Mouse (Mus musculus) spleen, postnatal 14 days (tissue): ENCODE data around the gene Rnf150.
"Not testable (repeated sequence)": the region's sequence is repeated elsewhere in the genome, so short reads cannot be mapped to it uniquely, and the experiment has no call there.

Source experiments
- DNase-seq, 2 experiments: peaks; one replicate each; pipeline ENCODE4 v3.0.0; 2021 to 2022; ENCODE audit warnings: low spot score in 2 of 2

Gene Rnf150

DNA sequence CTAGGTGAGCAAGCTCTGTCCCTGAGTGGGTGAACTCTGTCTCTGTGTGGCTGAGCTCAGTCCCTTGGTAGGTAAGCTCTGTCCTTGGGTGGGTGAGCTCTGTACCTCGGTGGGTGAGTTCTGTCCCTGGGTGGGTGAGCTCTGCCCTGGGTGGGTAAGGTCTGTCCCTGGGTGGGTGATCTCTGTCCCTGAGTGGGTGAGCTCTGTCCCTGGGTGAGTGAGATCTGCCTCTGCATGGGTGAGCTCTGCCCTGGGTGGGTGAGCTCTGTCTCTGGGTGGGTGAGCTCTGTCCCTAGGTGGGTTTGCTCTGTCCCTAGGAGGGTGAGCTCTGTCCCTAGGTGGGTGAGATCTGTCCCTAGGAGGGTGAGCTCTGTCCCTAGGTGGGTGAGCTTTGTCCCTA lies 213.5 kb downstream of the Rnf150 start:
- DNase-seq: no peak

DNA sequence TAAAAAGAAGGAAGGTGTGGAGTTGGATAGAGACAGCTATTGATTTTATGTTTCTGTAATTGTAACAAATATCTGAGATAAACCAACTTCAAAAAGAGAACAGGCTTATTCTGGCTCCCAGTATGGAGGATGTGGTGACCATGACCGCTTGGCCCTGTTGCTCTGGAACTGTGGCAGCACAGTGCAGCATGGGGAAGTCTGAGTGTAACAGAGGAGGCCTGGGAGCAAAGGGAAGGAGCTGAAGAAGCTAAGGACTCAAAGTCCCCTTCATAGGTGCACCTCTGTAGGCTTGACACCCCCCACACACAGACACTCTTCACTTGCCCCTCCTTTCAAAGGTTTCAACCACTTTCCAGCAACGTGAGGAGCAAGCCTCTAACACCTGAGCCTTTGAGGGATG lies 214.2 kb downstream of the Rnf150 start:
- DNase-seq: no peak

DNA sequence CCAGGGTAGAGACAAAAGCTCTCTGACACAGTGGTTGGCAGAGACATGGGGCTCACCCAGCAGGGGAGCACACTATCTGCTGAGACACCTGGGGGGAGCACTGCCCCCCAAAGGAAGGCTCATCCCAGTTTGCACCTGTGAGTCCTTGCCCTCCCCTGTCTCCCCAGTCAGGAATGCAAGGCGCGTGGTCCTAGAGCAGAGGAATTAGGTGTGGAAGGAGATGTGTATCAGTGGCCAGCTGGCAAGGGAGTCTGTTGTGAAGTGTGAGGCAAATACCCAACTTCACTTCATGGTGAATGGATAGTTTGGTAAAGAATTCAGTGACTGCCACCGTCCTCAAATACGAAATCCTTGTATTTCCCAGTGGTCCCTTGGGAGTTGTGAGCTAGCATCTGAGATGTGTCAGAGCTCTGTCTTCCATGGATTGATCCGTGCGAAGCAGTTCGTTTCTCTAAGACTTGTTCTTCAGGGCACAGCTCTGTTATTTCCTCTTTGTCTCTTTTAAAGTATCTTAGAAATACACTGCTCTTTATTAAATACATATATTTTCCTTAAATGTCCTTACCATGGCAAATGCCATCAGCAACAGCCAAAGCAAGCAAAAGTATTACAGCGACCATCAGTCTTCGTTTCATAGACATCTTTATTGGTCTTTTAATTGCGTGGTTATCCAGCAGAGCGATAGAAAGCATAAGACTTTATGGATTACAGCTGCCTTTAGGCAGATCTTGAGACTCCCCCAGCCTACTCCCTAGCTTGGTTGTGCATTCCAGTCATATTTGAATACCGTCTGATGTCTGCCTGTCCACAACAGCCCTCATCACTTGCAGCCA lies 215.8 kb downstream of the Rnf150 start:
- DNase-seq: no peak

DNA sequence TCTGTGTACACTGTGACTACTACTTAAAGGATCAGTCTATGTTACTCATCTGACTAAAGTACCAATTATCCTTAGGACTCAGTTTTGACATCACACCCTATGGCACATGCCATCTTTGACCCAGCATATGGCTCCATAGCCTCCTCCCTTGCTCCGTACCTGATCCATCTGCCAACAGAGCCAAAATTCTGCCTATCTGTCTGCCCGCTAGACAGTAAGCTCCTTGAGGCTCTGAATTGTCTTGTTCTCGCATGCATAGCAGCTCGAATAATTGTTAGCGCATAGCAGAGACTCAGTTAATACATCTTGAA lies 216.3 kb downstream of the Rnf150 start:
- DNase-seq: no peak

DNA sequence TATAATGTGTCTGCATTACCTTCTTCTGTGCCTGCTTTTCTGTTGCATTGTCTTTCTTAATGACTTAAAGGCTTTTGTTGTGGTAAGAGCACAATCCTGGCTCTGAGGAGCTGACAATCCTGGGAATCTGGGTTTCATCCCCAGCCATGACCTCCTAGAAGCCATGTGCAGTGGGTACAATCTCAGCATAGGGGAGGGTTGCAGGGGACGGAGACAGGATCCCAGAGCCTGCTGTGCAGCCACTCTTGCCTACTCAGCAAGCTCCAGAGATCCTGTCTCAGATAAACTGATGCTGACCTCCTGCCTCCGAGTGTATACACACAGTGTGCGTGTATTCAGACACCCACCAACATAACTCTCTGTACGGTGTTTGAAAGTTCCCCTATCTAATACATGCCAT lies 218.1 kb downstream of the Rnf150 start:
- no peak for DNase-seq

DNA sequence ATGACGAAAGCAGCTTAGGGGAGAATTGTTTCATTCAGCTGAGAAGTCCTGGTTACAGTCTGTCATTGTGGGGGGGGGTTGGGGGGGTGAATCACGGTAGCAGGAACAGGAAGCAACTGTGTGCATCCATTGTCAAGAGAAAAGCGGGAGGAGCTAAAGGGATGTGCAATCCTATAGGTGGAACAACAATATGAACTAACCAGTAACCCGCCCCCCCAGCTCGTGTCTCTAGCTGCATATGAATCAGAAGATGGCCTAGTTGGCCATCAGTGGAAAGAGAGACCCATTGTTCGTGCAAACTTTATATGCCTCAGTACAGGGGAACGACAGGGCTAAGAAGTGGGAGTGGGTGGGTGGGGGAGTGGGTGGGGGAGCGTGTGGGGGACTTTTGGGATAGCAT lies 218.7 kb downstream of the Rnf150 start:
- not testable (repeated sequence) for DNase-seq

DNA sequence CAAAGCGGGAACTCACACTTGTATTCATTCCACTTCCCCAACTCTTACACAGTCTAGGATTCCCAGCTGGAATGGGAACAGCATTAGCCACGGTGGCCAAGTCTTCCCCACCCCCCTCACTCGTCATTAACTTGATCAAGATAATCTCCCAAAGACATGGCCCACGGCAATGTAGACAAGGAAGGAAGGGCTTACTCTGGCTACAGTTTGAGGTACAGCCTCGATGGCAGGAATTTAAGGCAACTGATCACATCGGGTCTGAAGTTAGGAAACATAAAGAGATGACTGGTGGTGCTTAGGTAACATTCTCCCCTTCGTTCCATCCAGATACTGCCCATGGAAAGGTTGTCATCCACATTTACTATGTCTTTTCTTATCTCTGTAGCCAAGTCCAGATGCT lies 219.1 kb downstream of the Rnf150 start:
- no peak for DNase-seq

DNA sequence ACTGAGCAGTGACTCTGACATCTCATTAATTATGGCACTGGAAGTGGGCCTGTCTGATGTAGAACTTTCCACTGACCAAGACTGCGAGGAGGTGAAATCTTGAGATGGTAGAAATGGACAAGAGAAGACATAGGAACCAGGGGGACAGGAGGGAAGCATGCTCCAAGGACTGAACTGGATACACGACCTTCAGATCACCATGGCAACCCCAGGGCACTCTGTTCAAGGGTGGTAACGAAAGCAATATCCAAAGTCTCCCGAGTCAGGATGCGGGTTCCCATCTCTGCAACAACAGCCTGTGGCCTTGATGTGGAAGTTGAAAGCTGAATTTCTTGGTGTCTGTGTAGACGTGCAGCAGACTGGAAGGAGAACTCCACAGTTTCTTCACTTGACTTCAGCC lies 220.3 kb downstream of the Rnf150 start:
- no peak for DNase-seq

DNA sequence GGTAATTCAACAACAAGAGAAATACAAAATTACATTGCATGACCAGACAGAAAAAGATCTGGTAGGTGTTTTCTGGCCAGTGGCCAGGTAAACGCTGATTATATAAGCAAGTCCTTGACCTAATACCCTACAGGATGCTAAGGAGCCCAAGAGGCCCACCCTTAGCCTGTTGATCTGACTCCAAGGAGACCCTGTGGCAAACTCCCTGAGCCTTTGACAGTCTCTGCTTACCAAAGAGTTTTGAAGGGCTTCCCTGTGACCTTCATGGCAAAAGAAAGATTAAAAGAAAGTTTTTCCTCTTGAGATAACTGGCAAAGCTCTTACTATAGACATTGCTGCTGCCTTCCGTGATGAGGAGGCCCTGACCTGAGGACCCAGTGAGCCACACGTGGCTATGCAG lies 222.4 kb downstream of the Rnf150 start:
- DNase-seq: no peak

DNA sequence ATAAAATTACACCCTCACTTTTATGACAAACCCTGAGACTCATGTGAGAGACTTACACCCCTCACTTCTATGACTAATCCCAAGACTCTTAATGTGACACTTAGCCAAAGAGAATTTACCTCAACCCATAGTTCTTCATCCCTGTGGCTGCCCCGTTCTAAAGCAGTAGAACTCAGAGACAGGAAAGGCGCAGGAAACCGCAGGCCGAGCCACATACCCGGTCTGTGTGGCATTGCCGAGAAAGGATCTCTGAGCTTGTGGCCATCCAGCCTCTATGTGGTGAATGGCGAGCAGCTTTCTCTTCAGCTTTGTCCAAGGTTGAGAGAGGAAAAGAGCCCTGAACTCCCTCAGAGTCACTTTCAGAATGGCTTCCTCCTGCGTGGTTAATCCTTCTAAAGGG lies 223.5 kb downstream of the Rnf150 start:
- DNase-seq: no peak

DNA sequence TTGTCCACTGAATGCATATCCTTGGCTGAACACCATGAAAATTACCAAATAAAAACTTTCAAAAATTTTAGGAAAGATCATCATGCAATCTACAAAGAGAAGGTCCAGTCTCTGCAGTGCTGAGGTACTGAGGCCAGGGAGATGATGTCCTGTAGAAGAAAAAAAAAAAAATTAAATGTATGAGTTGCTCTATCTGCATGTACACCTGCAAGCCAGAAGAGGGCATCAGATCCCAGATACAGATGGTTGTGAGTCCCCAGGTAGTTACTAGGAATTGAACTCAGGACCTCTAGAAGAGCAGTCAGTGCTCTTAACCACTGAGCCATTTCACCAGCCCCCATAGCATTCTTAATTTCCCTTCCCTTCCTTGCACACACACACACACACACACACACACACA lies 224.4 kb downstream of the Rnf150 start:
- no peak for DNase-seq

DNA sequence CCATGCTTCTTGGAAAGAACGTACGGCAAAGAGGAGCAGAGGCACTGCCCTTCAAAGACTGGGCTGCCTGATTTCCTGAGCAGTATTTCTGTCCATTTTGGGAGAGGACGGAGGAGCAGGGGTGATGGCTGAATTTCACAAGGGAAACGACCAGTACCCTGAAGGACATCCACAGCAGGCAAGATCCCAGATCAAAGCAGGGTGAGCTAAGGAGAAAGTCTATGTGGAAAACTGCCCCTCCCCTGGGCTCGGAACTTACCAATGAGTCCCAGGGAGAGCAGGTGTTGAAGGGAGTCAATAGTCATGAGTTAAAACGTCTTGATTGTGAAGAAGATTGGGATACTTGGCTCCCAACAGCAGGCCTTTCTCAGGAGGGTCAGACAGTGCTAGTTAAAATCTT lies 225.0 kb downstream of the Rnf150 start:
- DNase-seq: no peak

DNA sequence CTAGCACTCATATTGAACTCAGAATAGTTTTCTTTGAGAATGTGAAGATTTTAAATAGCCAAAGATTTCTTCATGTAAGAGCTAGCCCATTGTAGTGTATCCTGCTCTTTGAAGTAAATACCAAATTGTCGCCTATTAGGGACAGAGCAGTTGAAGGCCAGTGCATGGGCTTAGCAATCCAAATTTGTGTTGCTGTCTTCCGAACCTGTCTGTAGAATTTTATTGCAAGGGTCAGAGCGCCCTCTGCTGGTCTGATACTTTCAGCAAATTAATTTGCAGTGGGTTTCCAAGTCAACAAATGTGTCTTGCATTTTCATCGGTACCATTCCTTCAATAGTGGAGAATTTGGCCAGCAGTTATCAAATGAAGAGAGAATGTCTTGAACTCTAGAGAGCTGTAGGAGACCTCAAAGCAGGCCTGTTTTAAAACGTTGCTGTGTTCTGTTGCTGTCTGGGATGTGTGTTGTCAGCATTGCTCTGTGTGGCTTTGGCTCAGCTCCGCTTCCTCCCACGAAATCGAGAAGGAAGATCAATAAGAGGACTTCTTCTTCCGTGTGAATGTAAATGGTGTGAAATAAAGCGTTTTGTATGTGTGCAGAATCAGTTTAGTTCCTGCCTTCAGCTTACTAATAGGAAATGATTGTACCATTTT lies 226.3 kb downstream of the Rnf150 start:
- peak; percentile 40 to 71 for DNase-seq

DNA sequence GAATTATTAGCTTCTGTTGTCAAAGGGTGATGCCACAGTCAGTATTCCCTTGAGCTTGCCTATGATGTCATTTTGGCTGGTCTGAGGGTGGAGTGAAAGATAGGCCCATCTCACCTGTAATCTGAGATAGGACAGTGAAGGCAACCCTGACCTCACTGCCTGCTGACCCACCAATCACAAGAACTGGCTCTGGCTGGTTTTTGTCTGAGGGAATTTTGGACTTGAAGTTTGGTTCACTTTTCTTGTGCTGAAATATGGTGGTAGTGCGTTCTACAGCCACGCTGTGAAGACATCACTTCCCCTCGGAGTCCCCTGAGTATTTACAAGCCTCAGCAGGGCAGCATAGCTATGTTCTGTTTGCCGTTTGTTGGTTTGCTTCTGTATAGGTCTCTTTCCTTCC lies 227.3 kb downstream of the Rnf150 start:
- DNase-seq: no peak

DNA sequence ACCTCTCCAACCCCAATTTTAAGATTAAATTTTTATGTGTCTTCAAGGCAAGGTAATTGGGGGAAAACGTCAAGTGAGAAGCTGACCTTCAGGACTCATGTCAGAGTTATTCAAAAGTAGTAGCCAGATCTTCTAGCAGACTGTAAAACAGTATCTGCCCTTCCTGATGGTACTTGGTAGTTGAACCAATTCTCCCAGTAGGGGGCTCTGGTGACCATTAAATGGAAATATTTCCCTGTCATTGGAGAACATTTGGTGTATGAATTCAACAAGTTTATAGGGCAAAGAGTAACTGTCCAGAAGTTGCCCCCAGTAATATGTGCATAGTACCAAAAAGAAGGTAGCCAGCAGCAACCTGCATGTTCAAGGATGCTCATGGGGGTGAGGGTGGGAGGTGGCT lies 236.9 kb downstream of the Rnf150 start:
- DNase-seq: no peak

DNA sequence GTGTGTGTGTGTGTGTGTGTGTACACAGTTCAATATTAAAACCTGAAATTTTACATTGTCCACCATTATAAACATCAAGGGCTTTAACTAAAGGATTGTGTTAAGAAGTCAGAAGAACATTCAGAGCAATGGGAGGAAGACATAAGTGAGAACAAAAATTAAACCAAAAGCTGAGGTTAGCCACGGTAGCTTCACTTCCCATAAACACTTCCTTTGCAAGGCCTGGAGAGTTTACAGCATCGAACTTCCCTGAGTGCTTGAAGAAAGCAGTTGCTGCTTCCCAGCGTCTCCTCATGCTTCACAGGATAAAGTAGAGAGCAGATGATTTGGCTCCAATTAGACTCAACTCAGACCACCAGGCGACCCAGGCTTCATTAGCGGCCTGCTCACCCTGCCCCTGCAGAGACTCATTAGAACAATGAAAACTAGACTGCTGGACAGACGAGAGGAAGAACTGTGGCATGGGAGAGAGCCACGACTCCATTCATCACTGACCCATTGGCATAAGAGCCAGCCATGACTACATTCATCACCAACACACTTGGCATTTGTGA lies 239.9 kb downstream of the Rnf150 start:
- no peak for DNase-seq

DNA sequence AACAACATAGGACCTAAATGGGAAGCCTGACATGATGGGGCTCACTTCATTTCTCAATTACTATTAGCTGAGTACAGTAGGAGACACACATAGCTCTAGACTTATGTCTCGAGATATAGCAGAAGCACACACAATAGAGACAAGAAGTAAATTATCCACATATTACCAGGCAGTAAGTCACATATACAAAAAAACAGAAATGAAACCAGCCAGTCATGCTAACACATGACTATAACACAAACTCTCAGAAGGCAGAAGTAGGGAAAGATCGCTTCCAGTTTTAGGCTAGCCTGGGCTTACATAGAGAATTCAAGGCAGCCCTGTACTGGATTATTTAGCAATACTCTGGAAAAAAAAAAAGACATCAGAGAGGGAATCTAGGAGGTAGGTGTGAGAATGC lies 240.8 kb downstream of the Rnf150 start:
- DNase-seq: no peak

DNA sequence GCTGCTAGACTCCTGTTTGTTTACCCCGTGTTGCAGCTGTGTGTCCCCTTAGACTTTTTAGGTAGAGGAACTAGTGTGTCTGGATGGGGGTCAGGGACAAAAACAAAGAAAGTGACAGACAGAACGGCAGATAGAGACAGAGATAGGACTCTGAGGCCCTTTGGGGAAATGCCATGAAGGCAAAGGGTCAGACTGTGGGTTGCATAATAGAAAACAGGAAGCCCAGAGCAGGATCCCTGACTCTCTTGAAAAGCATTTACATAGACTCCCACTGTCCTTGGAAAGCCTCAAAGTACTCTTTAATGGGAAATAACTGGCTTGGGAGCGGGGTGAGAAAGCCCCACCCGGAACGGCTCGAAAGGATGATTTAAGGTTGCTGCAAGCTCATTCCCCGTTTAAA lies 246.6 kb downstream of the Rnf150 start:
- DNase-seq: no peak

DNA sequence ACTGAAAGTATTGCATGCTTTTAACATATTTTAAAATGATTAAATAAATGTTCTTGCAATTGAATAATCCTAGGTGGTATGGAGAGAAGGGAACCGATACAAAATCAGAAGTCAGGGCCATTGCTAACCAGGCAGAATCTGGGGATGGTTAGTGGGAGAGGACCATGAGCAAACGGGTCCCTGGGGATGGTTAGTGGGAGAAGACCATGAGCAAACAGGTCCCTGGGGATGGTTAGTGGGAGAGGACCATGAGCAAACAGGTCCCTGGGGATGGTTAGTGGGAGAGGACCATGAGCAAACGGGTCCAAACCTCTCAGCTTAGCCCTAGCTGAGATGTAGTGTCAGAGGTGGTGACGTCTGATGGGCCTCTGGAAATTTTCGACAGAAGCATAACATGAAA lies 247.0 kb downstream of the Rnf150 start:
- DNase-seq: no peak

DNA sequence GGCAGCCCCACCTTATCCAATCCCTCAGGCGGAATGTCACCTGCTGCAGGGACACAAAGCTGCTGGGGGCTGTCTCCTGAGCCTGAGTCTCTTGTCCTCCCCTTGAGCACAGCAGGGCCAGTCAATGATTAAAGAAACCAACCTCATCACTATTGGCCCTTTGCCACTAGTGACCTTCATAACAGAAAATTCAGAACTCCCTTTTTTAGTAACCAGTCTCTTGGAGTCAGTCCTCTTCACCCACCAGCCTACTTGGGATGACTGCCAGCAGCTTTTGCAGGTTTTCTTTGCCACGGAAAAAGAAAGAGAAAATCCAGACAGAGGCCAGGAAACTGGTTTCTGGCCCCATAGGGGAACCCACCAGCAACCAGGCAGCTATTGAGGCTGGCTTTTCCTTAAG lies 271.9 kb downstream of the Rnf150 start:
- no peak for DNase-seq

DNA sequence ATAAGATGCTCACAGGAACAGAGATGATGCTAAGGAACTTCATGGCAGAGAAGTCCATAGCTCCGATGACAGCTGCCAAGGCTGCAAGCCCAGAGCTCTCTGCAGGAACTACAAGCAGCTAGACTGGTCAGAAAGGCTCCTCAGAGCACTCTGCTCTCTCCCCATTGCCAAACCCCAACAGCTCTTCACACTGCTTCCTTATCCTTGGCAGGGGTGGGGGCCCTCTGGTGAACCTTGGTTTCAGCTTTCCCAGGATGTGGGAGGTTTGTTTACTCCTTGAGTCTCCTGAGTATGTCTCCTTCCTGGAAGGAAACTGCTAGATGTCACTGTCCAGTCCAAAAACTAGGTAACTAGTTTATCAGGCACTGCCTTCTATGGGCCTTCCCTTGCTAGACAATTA lies 276.9 kb downstream of the Rnf150 start:
- no peak for DNase-seq

DNA sequence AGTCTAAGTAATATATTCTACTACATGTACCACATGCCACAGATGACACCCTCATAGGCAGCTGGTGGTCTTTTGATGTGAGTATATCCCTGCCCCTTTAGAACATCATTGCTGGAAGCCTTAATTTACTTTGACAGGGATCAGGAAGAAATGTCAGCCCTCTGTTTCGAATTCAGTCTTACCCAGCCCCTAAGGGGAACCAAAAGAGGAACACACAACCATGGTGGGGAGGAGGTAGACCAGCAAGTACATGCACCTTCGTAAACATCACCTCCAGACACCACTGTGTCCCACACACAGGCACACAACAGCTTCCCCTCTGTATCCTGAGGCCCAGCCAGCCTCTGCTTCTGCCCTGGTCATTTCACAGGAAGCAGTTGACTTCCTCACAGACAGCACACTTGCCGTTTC lies 277.6 kb downstream of the Rnf150 start:
- DNase-seq: peak in 1 of 2 experiments; percentile 10
